ENCODE assay signal across 9 mouse cellular contexts in genomic region chrX:57674955-57675354, GRCm38 (mm10).
DNase-seq lines count a peak whose midpoint lies in the region; ATAC-seq and TF ChIP-seq lines count a peak whose summit lies in the region.
"Had no signal": no experiment of that assay in that cellular context is flagged by ENCODE, and none has a peak within 500 bp of the region (broad histone marks: within the 10 kb centered on the region; RNA-seq: fewer than 3 reads in every experiment).

No protein-coding gene starts in this region.

- no peaks in the 10 kb centered on the region for H3K27me3 ChIP-seq in midbrain, embryonic 12.5 days
- H3K27me3 ChIP-seq in midbrain, embryonic 16.5 days (ENCODE audit: control insufficient read depth, insufficient read depth, low read depth, low read length), result no peaks in the 10 kb centered on the region
- no peaks in the 10 kb centered on the region for H3K27me3 ChIP-seq in hindbrain, embryonic 16.5 days (replicated peaks; ENCODE audit: control insufficient read depth, insufficient read depth, low read length)
- H3K27me3 ChIP-seq: neural tube, embryonic 13.5 days had no signal

- no peak overlapping the region for H3K27ac ChIP-seq in midbrain, embryonic 12.5 days (replicated peaks)
- no peak overlapping the region for H3K27ac ChIP-seq in midbrain, embryonic 16.5 days (ENCODE audit: low read length)
- no peak overlapping the region for H3K27ac ChIP-seq in hindbrain, embryonic 16.5 days (ENCODE audit: low read depth, low read length)
- no peak overlapping the region for H3K27ac ChIP-seq in olfactory bulb, adult 2 months (ENCODE audit: insufficient read depth, low read depth, low read length)
- H3K27ac ChIP-seq: neural tube, embryonic 13.5 days had no signal

- TF ChIP-seq CTCF in olfactory bulb, adult 2 months (IDR thresholded peaks at IDR 0.05; ENCODE audit: insufficient read depth, low read depth, low read length), result 0 out of 2 replicates have a peak, but pooled peaks have one; percentile 23

- no peaks in the 10 kb centered on the region for H3K9me3 ChIP-seq in midbrain, embryonic 12.5 days
- H3K9me3 ChIP-seq in midbrain, embryonic 16.5 days (replicated peaks; ENCODE audit: control insufficient read depth, low read length, poor library complexity, severe bottlenecking), result no peaks in the 10 kb centered on the region
- H3K9me3 ChIP-seq in hindbrain, embryonic 16.5 days (ENCODE audit: control insufficient read depth, low read length), result no peaks in the 10 kb centered on the region
- H3K9me3 ChIP-seq: neural tube, embryonic 13.5 days had no signal

- no peaks in the 10 kb centered on the region for H3K36me3 ChIP-seq in midbrain, embryonic 12.5 days
- no peaks in the 10 kb centered on the region for H3K36me3 ChIP-seq in midbrain, embryonic 16.5 days (ENCODE audit: control insufficient read depth, insufficient read depth, low read length)
- H3K36me3 ChIP-seq in hindbrain, embryonic 16.5 days (ENCODE audit: control insufficient read depth, insufficient read depth, low read length), result no peaks in the 10 kb centered on the region
- H3K36me3 ChIP-seq: neural tube, embryonic 13.5 days had no signal

- WGBS in midbrain, embryonic 12.5 days, result 21% methylated on average over 6 of the region's 6 CpGs
- WGBS in midbrain, embryonic 16.5 days, result 25% methylated on average over 6 of the region's 6 CpGs
- WGBS in hindbrain, embryonic 16.5 days, result 20% methylated on average over 6 of the region's 6 CpGs
- WGBS in olfactory bulb, adult 2 months, result 21% methylated on average over 6 of the region's 6 CpGs

- no peaks in the 10 kb centered on the region for H3K4me1 ChIP-seq in midbrain, embryonic 12.5 days
- no peaks in the 10 kb centered on the region for H3K4me1 ChIP-seq in midbrain, embryonic 16.5 days (ENCODE audit: control insufficient read depth, insufficient read depth, low read length)
- no peaks in the 10 kb centered on the region for H3K4me1 ChIP-seq in hindbrain, embryonic 16.5 days (ENCODE audit: control insufficient read depth, insufficient read depth, low read depth, low read length)
- no peaks in the 10 kb centered on the region for H3K4me1 ChIP-seq in olfactory bulb, adult 2 months (ENCODE audit: control insufficient read depth, insufficient read depth, low read length)
- H3K4me1 ChIP-seq: neural tube, embryonic 13.5 days had no signal

- no peak for TF ChIP-seq POLR2A in olfactory bulb, adult 2 months (IDR thresholded peaks at IDR 0.05; ENCODE audit: insufficient read depth, low read depth, low read length)

- ATAC-seq in midbrain, embryonic 12.5 days (ENCODE audit: low FRiP score, low read depth), result 0 out of 2 replicates have a peak, but pooled peaks have one; percentile 52
- no peak for ATAC-seq in midbrain, embryonic 16.5 days
- ATAC-seq in hindbrain, embryonic 16.5 days, result peak; percentile 52; the same call in 1 of the 2 replicates

- peak; percentile 1 for DNase-seq in cerebellum, adult 9-11 months
- no peak for DNase-seq in cerebellum, adult 11 months
- DNase-seq in cerebellum, postnatal 10 days, result peak; percentile 65 to 67
- no peak for DNase-seq in spleen, postnatal 4 days (ENCODE audit: low spot score in 2 of 2)

- no peak overlapping the region for H3K4me2 ChIP-seq in midbrain, embryonic 12.5 days (replicated peaks)
- no peak overlapping the region for H3K4me2 ChIP-seq in midbrain, embryonic 16.5 days (ENCODE audit: low read length)
- H3K4me2 ChIP-seq in hindbrain, embryonic 16.5 days (ENCODE audit: low read length), result no peak overlapping the region
- H3K4me2 ChIP-seq: neural tube, embryonic 13.5 days had no signal

- no peak overlapping the region for H3K9ac ChIP-seq in midbrain, embryonic 12.5 days (replicated peaks)
- no peak overlapping the region for H3K9ac ChIP-seq in midbrain, embryonic 16.5 days (ENCODE audit: low read depth, low read length)
- H3K9ac ChIP-seq in hindbrain, embryonic 16.5 days (ENCODE audit: low read depth, low read length), result no peak overlapping the region
- H3K9ac ChIP-seq: neural tube, embryonic 13.5 days had no signal

- no peak overlapping the region for H3K4me3 ChIP-seq in midbrain, embryonic 12.5 days
- no peak overlapping the region for H3K4me3 ChIP-seq in midbrain, embryonic 16.5 days (ENCODE audit: low read depth, low read length)
- no peak overlapping the region for H3K4me3 ChIP-seq in hindbrain, embryonic 16.5 days (ENCODE audit: low read length)
- H3K4me3 ChIP-seq in olfactory bulb, adult 2 months (ENCODE audit: insufficient read depth, low read depth, low read length), result no peak overlapping the region
- H3K4me3 ChIP-seq: neural tube, embryonic 13.5 days had no signal

Comparison
In these comparisons a context has a peak if more than half of its experiments do, and no peak if none do; other contexts are left out.
1. DNase-seq: peak in cerebellum, adult 9-11 months (single experiment) and cerebellum, postnatal 10 days (2 of 2); none in cerebellum, adult 11 months (single experiment) and spleen, postnatal 4 days (0 of 2).